Mouse (Mus musculus): ENCODE data around the gene Rpp14. TPM values are rescaled to one million over a fixed set of nuclear protein-coding genes. Genes with fewer than 3 reads are reported as not detected.

Rpp14 gene
- total and polyA plus RNA-seq, 3 experiments: 7.1 to 62.4 (median 11.2) TPM

GRCm38 (mm10) chr14:8124046-8124881 is 44.1 kb downstream of the Rpp14 start:
- TF ChIP-seq TAL1 (conservative IDR thresholded peaks at IDR 0.05; ENCODE audit: low read depth, low read length) (no peak), CTCF (IDR thresholded peaks at IDR 0.05; ENCODE audit: low read depth, low read length) (no peak), POLR2AphosphoS5 (IDR thresholded peaks at IDR 0.05; ENCODE audit: insufficient replicate concordance, low read depth, low read length) (no peak), GATA2 (IDR thresholded peaks at IDR 0.05; ENCODE audit: borderline replicate concordance, low read depth, low read length) (no peak), GATA1 (IDR thresholded peaks at IDR 0.05; ENCODE audit: borderline replicate concordance, low read length) (no peak)
- Histone ChIP-seq H3K4me1 (ENCODE audit: insufficient read depth, low read depth, low read length) (no peaks in the 10 kb centered on the region), H3K27me3 (ENCODE audit: insufficient read depth, low read length) (no peaks in the 10 kb centered on the region), H3K4me3 (ENCODE audit: low read depth, low read length) (no peak overlapping the region), H3K9me3 (replicated peaks) (no peaks in the 10 kb centered on the region), H3K36me3 (replicated peaks) (peaks cover 16% of the 10 kb centered on the region)
- ATAC-seq (ENCODE audit: extremely low read depth, insufficient number of reproducible peaks, low FRiP score, poor library complexity, severe bottlenecking) (no peak), DNase-seq (ENCODE audit: low spot score) (no peak)

DNA sequence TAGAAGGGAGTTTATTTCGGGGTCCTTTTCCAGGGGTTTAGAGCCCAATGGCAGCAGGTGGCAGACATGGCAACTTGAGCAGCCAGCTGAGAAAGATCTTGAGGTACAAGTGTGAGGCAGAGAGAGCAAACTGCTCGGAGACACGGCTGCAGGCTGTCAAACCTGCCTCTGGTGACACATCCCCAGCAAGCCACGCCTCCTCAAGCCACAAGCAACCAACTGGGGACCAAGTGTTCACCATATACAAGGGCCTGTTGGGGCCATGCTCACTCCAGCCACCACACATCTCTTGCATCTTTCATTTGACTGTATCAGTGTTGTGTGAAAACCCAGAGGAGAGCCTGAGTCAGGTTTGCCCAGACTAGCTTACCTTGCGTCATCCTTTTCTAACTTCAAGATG is 47.8 kb downstream of the Rpp14 start:
- no peaks in the 10 kb centered on the region for H3K27me3 ChIP-seq (ENCODE audit: insufficient read depth, low read length)
- peaks cover 22% of the 10 kb centered on the region for H3K36me3 ChIP-seq (replicated peaks)
- DNase-seq (ENCODE audit: low spot score) (no peak), ATAC-seq (ENCODE audit: extremely low read depth, insufficient number of reproducible peaks, low FRiP score, poor library complexity, severe bottlenecking) (no peak)
- no peaks in the 10 kb centered on the region for H3K9me3 ChIP-seq (replicated peaks)
- no peak for TF ChIP-seq GATA1 (IDR thresholded peaks at IDR 0.05; ENCODE audit: borderline replicate concordance, low read length)
- no peak for TF ChIP-seq POLR2AphosphoS5 (IDR thresholded peaks at IDR 0.05; ENCODE audit: insufficient replicate concordance, low read depth, low read length)
- TF ChIP-seq CTCF (IDR thresholded peaks at IDR 0.05; ENCODE audit: low read depth, low read length): no peak
- no peak for TF ChIP-seq TAL1 (conservative IDR thresholded peaks at IDR 0.05; ENCODE audit: low read depth, low read length)
- TF ChIP-seq GATA2 (IDR thresholded peaks at IDR 0.05; ENCODE audit: borderline replicate concordance, low read depth, low read length): no peak
- H3K4me1 ChIP-seq (ENCODE audit: insufficient read depth, low read depth, low read length): no peaks in the 10 kb centered on the region
- no peak overlapping the region for H3K4me3 ChIP-seq (ENCODE audit: low read depth, low read length)

DNA sequence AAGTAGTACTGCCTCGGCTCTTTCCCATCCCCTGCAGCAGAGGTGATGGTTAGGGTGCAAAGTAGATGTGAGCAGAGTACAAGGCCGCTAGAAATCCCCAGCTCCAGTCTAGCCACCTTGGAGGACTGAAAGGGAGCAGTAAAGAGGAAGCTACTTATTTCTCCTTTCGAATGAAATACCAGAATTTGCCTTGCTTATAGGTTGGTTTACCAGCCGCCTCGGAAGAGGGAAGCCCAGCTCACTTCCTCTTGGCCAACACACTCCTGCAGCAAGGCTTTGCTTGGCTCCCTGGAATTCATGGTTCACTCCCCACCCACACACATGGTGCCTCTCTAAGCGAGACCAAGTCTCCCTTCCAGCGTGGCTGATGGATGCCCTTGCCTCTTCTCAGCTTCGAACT is 52.6 kb downstream of the Rpp14 start:
- TF ChIP-seq CTCF (IDR thresholded peaks at IDR 0.05; ENCODE audit: low read depth, low read length): no peak
- no peak for TF ChIP-seq POLR2AphosphoS5 (IDR thresholded peaks at IDR 0.05; ENCODE audit: insufficient replicate concordance, low read depth, low read length)
- TF ChIP-seq GATA1 (IDR thresholded peaks at IDR 0.05; ENCODE audit: borderline replicate concordance, low read length): no peak
- no peak for TF ChIP-seq GATA2 (IDR thresholded peaks at IDR 0.05; ENCODE audit: borderline replicate concordance, low read depth, low read length)
- TF ChIP-seq TAL1 (conservative IDR thresholded peaks at IDR 0.05; ENCODE audit: low read depth, low read length): no peak
- DNase-seq (ENCODE audit: low spot score): no peak
- H3K4me3 ChIP-seq (ENCODE audit: low read depth, low read length): no peak overlapping the region
- H3K36me3 ChIP-seq (replicated peaks): peaks cover 23% of the 10 kb centered on the region
- no peak for ATAC-seq (ENCODE audit: extremely low read depth, insufficient number of reproducible peaks, low FRiP score, poor library complexity, severe bottlenecking)
- H3K27me3 ChIP-seq (ENCODE audit: insufficient read depth, low read length): no peaks in the 10 kb centered on the region
- H3K4me1 ChIP-seq (ENCODE audit: insufficient read depth, low read depth, low read length): no peaks in the 10 kb centered on the region
- H3K9me3 ChIP-seq (replicated peaks): no peaks in the 10 kb centered on the region

DNA sequence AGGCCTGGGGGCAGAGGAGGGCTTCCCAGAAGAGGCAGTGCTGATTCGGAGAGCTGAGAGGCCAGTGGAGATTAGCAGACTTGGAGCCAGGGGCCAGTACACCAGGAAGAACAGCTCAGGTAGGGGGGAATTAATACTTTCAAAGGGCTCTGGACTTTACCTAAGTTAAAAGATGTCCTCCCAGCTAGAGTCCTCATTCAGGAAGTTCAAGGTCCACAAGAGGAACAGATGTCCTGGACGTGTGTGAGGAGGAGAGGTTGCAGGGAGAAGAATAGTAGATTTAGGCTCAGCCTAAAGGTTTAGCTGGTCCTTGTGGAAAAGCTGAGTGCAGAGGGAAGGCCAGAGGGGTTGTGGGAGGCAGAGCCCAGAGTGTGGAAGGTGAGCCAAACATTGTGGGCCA is 54.1 kb downstream of the Rpp14 start:
- H3K4me1 ChIP-seq (ENCODE audit: insufficient read depth, low read depth, low read length): no peaks in the 10 kb centered on the region
- DNase-seq (ENCODE audit: low spot score) (no peak), ATAC-seq (ENCODE audit: extremely low read depth, insufficient number of reproducible peaks, low FRiP score, poor library complexity, severe bottlenecking) (no peak)
- H3K27me3 ChIP-seq (ENCODE audit: insufficient read depth, low read length): no peaks in the 10 kb centered on the region
- no peak for TF ChIP-seq GATA2 (IDR thresholded peaks at IDR 0.05; ENCODE audit: borderline replicate concordance, low read depth, low read length)
- no peak for TF ChIP-seq GATA1 (IDR thresholded peaks at IDR 0.05; ENCODE audit: borderline replicate concordance, low read length)
- no peak for TF ChIP-seq POLR2AphosphoS5 (IDR thresholded peaks at IDR 0.05; ENCODE audit: insufficient replicate concordance, low read depth, low read length)
- no peak for TF ChIP-seq TAL1 (conservative IDR thresholded peaks at IDR 0.05; ENCODE audit: low read depth, low read length)
- TF ChIP-seq CTCF (IDR thresholded peaks at IDR 0.05; ENCODE audit: low read depth, low read length): no peak
- no peak overlapping the region for H3K4me3 ChIP-seq (ENCODE audit: low read depth, low read length)
- H3K36me3 ChIP-seq (replicated peaks): peaks cover 25% of the 10 kb centered on the region
- H3K9me3 ChIP-seq (replicated peaks): no peaks in the 10 kb centered on the region

- H3K36me3 ChIP-seq (replicated peaks): peaks cover 31% of the 10 kb centered on the region
- ATAC-seq (ENCODE audit: extremely low read depth, insufficient number of reproducible peaks, low FRiP score, poor library complexity, severe bottlenecking): no peak
- no peak for DNase-seq (ENCODE audit: low spot score)
- H3K4me1 ChIP-seq (ENCODE audit: insufficient read depth, low read depth, low read length): no peaks in the 10 kb centered on the region
- no peaks in the 10 kb centered on the region for H3K9me3 ChIP-seq (replicated peaks)
- H3K4me3 ChIP-seq (ENCODE audit: low read depth, low read length): no peak overlapping the region
- TF ChIP-seq POLR2AphosphoS5 (IDR thresholded peaks at IDR 0.05; ENCODE audit: insufficient replicate concordance, low read depth, low read length): no peak
- TF ChIP-seq CTCF (IDR thresholded peaks at IDR 0.05; ENCODE audit: low read depth, low read length): no peak
- TF ChIP-seq TAL1 (conservative IDR thresholded peaks at IDR 0.05; ENCODE audit: low read depth, low read length): no peak
- no peak for TF ChIP-seq GATA2 (IDR thresholded peaks at IDR 0.05; ENCODE audit: borderline replicate concordance, low read depth, low read length)
- TF ChIP-seq GATA1 (IDR thresholded peaks at IDR 0.05; ENCODE audit: borderline replicate concordance, low read length): no peak
- H3K27me3 ChIP-seq (ENCODE audit: insufficient read depth, low read length): no peaks in the 10 kb centered on the region
Observed at GRCm38 (mm10) chr14:8135130-8135529, 55.0 kb downstream of the Rpp14 start.

Data from G1E (cell line).